Mouse (Mus musculus) E14TG2a.4 (cell line): ENCODE measurements around the gene Ush1g.

Experiments used
- H3K27me3 ChIP-seq: 2 replicates; pipeline ENCODE4 v1.6.1; 2014; ENCODE audit warnings: low read length, control low read depth; ENCODE audit not compliant: insufficient read depth
- H3K36me3 ChIP-seq: 2 replicates; pipeline ENCODE4 v1.6.1; 2014; ENCODE audit warnings: low read length, control low read depth; ENCODE audit not compliant: insufficient read depth
- H3K4me1 ChIP-seq: replicated peaks from 2 replicates; pipeline ENCODE4 v1.6.1; 2014; ENCODE audit warnings: low read depth, low read length, control low read depth
- H3K4me3 ChIP-seq: replicated peaks from 2 replicates; pipeline ENCODE4 v1.5.1; 2014; ENCODE audit warnings: mild to moderate bottlenecking, low read length
- H3K9me3 ChIP-seq: 2 replicates; pipeline ENCODE4 v1.6.1; 2014; ENCODE audit warnings: low read length, control low read depth
- CTCF ChIP-seq: conservative IDR thresholded peaks from 2 replicates; pipeline ENCODE4 v1.5.1; 2014; ENCODE audit warnings: low read length
- NANOG ChIP-seq: IDR thresholded peaks from 2 replicates; pipeline ENCODE4 v1.6.1; 2014; ENCODE audit warnings: borderline replicate concordance, low read length, mixed read lengths
- POU5F1 ChIP-seq: IDR thresholded peaks from 2 replicates; pipeline ENCODE4 v1.6.1; 2014; ENCODE audit warnings: low read length, borderline replicate concordance

Ush1g gene

GRCm38 (mm10) chr11:115274771-115275170, 47.1 kb downstream of the Ush1g start:
- peaks cover 19% of the 10 kb centered on the region for H3K36me3 ChIP-seq
- H3K9me3 ChIP-seq = no peaks in the 10 kb centered on the region
- TF ChIP-seq NANOG (no peak), POU5F1 (no peak), CTCF (no peak)
- no peak overlapping the region for H3K4me3 ChIP-seq
- peaks cover 54% of the 10 kb centered on the region for H3K4me1 ChIP-seq
- H3K27me3 ChIP-seq = no peaks in the 10 kb centered on the region

GRCm38 (mm10) chr11:115274178-115274577, 47.7 kb downstream of the Ush1g start:
- Histone ChIP-seq H3K9me3 (no peaks in the 10 kb centered on the region), H3K4me1 (peaks cover 57% of the 10 kb centered on the region), H3K4me3 (no peak overlapping the region), H3K36me3 (peaks cover 20% of the 10 kb centered on the region), H3K27me3 (no peaks in the 10 kb centered on the region)
- TF ChIP-seq POU5F1 (no peak), CTCF (no peak), NANOG (no peak)

DNA sequence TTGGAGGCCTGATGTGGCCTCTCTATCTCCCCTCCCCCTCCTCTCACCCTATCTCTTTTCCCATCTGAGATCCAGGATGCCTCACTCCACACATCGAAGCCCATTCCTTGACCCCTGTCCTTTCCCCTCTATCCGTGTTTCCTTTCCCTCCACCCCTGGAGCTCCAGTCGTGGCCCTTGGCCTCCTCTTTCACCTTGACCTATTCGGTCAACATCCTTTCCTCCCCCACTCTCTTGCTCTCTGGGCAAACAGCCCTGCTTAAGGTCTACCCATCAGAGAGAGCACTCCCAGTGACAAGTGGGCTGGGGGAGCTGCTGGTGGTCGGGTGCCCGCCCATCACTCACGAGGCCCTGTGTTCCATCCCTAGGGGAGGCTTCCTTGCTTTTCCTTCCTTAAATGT, 48.1 kb downstream of the Ush1g start:
- H3K4me3 ChIP-seq = no peak overlapping the region
- TF ChIP-seq POU5F1 = no peak
- no peak for TF ChIP-seq NANOG
- no peak for TF ChIP-seq CTCF
- H3K27me3 ChIP-seq = peaks cover 3% of the 10 kb centered on the region; the same call in 1 of the 2 replicates
- no peaks in the 10 kb centered on the region for H3K9me3 ChIP-seq
- peaks cover 25% of the 10 kb centered on the region for H3K36me3 ChIP-seq
- H3K4me1 ChIP-seq = peaks cover 61% of the 10 kb centered on the region

- H3K9me3 ChIP-seq = no peaks in the 10 kb centered on the region
- H3K36me3 ChIP-seq = peaks cover 32% of the 10 kb centered on the region
- peaks cover 11% of the 10 kb centered on the region for H3K27me3 ChIP-seq
- peaks cover 58% of the 10 kb centered on the region for H3K4me1 ChIP-seq
- TF ChIP-seq POU5F1 (no peak), CTCF (no peak), NANOG (no peak)
- no peak overlapping the region for H3K4me3 ChIP-seq
Observed at GRCm38 (mm10) chr11:115272894-115273498, 48.8 kb downstream of the Ush1g start.

DNA sequence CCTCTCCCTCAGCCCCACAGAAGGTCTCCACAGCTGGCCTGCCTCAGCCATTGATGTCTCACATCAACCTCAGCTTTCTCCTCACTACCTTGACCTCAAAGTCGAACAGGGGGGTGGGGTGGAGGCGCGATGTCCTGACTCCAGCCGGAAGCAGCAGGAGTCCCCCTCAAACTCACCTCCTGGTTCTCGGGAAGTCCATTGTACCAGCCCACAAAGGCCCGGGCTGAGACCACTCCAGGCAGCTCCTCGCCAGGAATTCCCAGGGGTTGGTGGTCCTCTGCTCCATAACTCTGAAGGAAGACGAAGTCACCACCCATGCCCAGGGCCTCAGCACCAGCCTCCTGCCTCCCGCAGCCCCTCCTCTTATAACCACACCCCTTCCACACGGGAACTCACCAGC, 50.4 kb downstream of the Ush1g start:
- H3K4me3 ChIP-seq = no peak overlapping the region
- peaks cover 60% of the 10 kb centered on the region for H3K4me1 ChIP-seq
- peaks cover 34% of the 10 kb centered on the region for H3K36me3 ChIP-seq
- H3K9me3 ChIP-seq = no peaks in the 10 kb centered on the region
- TF ChIP-seq POU5F1 (no peak), NANOG (no peak), CTCF (no peak)
- H3K27me3 ChIP-seq = peaks cover 26% of the 10 kb centered on the region

GRCm38 (mm10) chr11:115271052-115271451, 50.8 kb downstream of the Ush1g start:
- Histone ChIP-seq H3K9me3 (no peaks in the 10 kb centered on the region), H3K4me1 (peaks cover 60% of the 10 kb centered on the region)
- TF ChIP-seq POU5F1 (no peak), CTCF (no peak), NANOG (no peak)

GRCm38 (mm10) chr11:115270148-115270861, 51.5 kb downstream of the Ush1g start:
- Histone ChIP-seq H3K36me3 (peaks cover 34% of the 10 kb centered on the region), H3K9me3 (no peaks in the 10 kb centered on the region), H3K4me1 (peaks cover 60% of the 10 kb centered on the region), H3K4me3 (peak overlapping the region; percentile 24; the same call in 1 of the 2 replicates), H3K27me3 (peaks cover 38% of the 10 kb centered on the region)
- TF ChIP-seq CTCF = peak; percentile 91
- TF ChIP-seq NANOG = no peak

More at GRCm38 (mm10) chr11:115271052-115271451, 50.8 kb downstream of the Ush1g start:
- H3K4me3 ChIP-seq = no peak overlapping the region
- peaks cover 34% of the 10 kb centered on the region for H3K36me3 ChIP-seq
- H3K27me3 ChIP-seq = peaks cover 30% of the 10 kb centered on the region

DNA sequence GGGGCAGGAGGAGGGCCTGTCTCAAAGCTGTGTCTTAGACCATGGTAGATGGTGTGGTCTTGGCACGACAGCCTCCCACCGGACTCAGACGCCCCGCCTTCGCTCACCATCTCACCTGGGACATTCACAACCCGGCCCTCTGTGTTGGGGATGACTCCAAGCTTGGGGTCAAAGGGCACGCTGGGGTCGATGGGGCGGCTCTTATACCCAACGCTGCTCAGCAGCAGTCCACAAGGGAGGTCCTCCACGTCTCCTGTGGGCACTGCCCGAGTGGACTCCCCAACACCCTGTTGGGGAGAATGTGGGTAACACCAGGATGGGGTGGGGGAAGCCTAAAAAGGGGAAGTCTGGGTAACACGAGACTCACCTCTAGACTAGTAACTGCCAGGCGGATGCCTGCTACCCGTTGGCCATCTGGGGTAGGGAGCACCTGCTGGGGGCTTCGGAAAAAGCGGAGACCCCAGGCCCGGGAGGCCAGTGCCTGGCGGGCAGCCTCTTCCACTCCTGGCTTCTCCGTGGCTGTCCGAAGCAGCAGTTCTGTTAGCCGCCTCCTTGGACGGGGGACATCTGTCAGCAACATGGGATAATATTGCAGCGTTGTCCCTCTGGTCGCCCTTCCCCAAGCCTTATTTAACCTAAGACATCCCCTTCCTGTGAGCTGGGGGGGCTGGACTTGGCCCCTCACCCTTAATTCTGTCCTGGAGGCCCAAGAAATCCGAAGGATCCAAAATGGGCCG, 52.3 kb downstream of the Ush1g start:
- H3K9me3 ChIP-seq = no peaks in the 10 kb centered on the region
- H3K4me1 ChIP-seq = peaks cover 66% of the 10 kb centered on the region
- peaks cover 46% of the 10 kb centered on the region for H3K27me3 ChIP-seq
- peaks cover 31% of the 10 kb centered on the region for H3K36me3 ChIP-seq
- TF ChIP-seq CTCF (no peak), NANOG (no peak), POU5F1 (no peak)
- peak overlapping the region; percentile 57 for H3K4me3 ChIP-seq
